Mouse (Mus musculus): ENCODE results near the gene Slc31a2. TPM values are rescaled to one million over a fixed set of nuclear protein-coding genes. Genes with fewer than 3 reads are reported as not detected.

Gene Slc31a2
- polyA plus RNA-seq, 1 experiment from 2014 or later, result 19.7 TPM

GRCm38 (mm10) chr4:62300001-62300400, 37.6 kb downstream of the Slc31a2 start:
- H3K4me3 ChIP-seq, result no peak overlapping the region
- H3K27ac ChIP-seq (replicated peaks), result no peak overlapping the region
- H3K27me3 ChIP-seq (replicated peaks), result no peaks in the 10 kb centered on the region
- no peak overlapping the region for H3K9ac ChIP-seq
- H3K4me2 ChIP-seq, result no peak overlapping the region
- 89% methylated on average over 2 of the region's 2 CpGs for WGBS
- no peak for ATAC-seq (ENCODE audit: extremely low read depth, insufficient number of reproducible peaks, low FRiP score, low TSS enrichment)
- H3K9me3 ChIP-seq, result no peaks in the 10 kb centered on the region
- no peaks in the 10 kb centered on the region for H3K4me1 ChIP-seq
- H3K36me3 ChIP-seq, result peaks cover 99% of the 10 kb centered on the region

GRCm38 (mm10) chr4:62302795-62303194, 40.4 kb downstream of the Slc31a2 start:
- no peak for ATAC-seq (ENCODE audit: extremely low read depth, insufficient number of reproducible peaks, low FRiP score, low TSS enrichment)
- H3K9ac ChIP-seq, result no peak overlapping the region
- peaks cover 99% of the 10 kb centered on the region for H3K36me3 ChIP-seq
- no peaks in the 10 kb centered on the region for H3K27me3 ChIP-seq (replicated peaks)
- no peak overlapping the region for H3K4me3 ChIP-seq
- 58% methylated on average over 2 of the region's 2 CpGs for whole genome bisulfite sequencing
- H3K4me2 ChIP-seq, result no peak overlapping the region
- H3K4me1 ChIP-seq, result no peaks in the 10 kb centered on the region
- no peaks in the 10 kb centered on the region for H3K9me3 ChIP-seq
- H3K27ac ChIP-seq (replicated peaks), result no peak overlapping the region

GRCm38 (mm10) chr4:62303288-62303687, 40.9 kb downstream of the Slc31a2 start:
- ATAC-seq (ENCODE audit: extremely low read depth, insufficient number of reproducible peaks, low FRiP score, low TSS enrichment), result no peak
- WGBS, result 72% methylated on average over 1 of the region's 1 CpGs
- Histone ChIP-seq H3K27ac (replicated peaks) (no peak overlapping the region), H3K36me3 (peaks cover 99% of the 10 kb centered on the region), H3K4me2 (no peak overlapping the region), H3K9ac (no peak overlapping the region), H3K9me3 (no peaks in the 10 kb centered on the region), H3K4me3 (no peak overlapping the region), H3K27me3 (replicated peaks) (no peaks in the 10 kb centered on the region), H3K4me1 (no peaks in the 10 kb centered on the region)

GRCm38 (mm10) chr4:62306301-62306700, 43.9 kb downstream of the Slc31a2 start:
- Histone ChIP-seq H3K4me2 (no peak overlapping the region), H3K4me3 (no peak overlapping the region), H3K36me3 (peaks cover 79% of the 10 kb centered on the region), H3K4me1 (no peaks in the 10 kb centered on the region), H3K27ac (replicated peaks) (no peak overlapping the region), H3K9ac (no peak overlapping the region), H3K9me3 (no peaks in the 10 kb centered on the region), H3K27me3 (replicated peaks) (no peaks in the 10 kb centered on the region)
- no peak for ATAC-seq (ENCODE audit: extremely low read depth, insufficient number of reproducible peaks, low FRiP score, low TSS enrichment)
- 79% methylated on average over 1 of the region's 1 CpGs for WGBS

GRCm38 (mm10) chr4:62306840-62307239, 44.5 kb downstream of the Slc31a2 start:
- H3K36me3 ChIP-seq, result peaks cover 79% of the 10 kb centered on the region

DNA sequence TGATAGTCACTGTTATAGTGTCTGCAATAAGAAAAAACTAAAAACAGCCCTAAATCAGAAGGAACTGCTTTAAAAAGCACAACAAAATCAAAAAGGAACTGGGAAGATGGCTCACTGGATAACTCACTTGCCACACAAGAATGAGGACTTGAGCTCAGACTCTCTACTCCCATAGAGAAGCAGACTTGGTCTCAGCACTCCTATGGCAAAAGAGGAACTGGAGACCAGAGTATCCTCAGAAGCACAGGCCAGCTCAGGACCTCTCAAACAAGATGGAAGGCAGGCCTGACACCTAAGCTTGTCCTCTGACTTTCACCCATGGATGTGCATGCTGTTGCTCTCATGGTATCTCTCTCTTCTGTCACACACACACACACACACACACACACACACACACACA, 46.0 kb downstream of the Slc31a2 start:
- Histone ChIP-seq H3K4me3 (no peak overlapping the region), H3K4me1 (no peaks in the 10 kb centered on the region), H3K4me2 (no peak overlapping the region), H3K9ac (no peak overlapping the region), H3K9me3 (no peaks in the 10 kb centered on the region), H3K36me3 (peaks cover 79% of the 10 kb centered on the region), H3K27ac (replicated peaks) (no peak overlapping the region), H3K27me3 (replicated peaks) (no peaks in the 10 kb centered on the region)
- ATAC-seq (ENCODE audit: extremely low read depth, insufficient number of reproducible peaks, low FRiP score, low TSS enrichment), result no peak

More at GRCm38 (mm10) chr4:62306840-62307239, 44.5 kb downstream of the Slc31a2 start:
- Histone ChIP-seq H3K27me3 (replicated peaks) (no peaks in the 10 kb centered on the region), H3K4me2 (no peak overlapping the region), H3K9ac (no peak overlapping the region), H3K27ac (replicated peaks) (no peak overlapping the region), H3K4me3 (no peak overlapping the region), H3K9me3 (no peaks in the 10 kb centered on the region), H3K4me1 (no peaks in the 10 kb centered on the region)
- ATAC-seq (ENCODE audit: extremely low read depth, insufficient number of reproducible peaks, low FRiP score, low TSS enrichment), result no peak
- WGBS, result 89% methylated on average over 4 of the region's 4 CpGs

GRCm38 (mm10) chr4:62312821-62313220, 50.5 kb downstream of the Slc31a2 start:
- peaks cover 69% of the 10 kb centered on the region for H3K36me3 ChIP-seq
- WGBS, result 96% methylated on average over 2 of the region's 2 CpGs

GRCm38 (mm10) chr4:62313641-62314211, 51.4 kb downstream of the Slc31a2 start:
- Histone ChIP-seq H3K27me3 (replicated peaks) (no peaks in the 10 kb centered on the region), H3K36me3 (peaks cover 71% of the 10 kb centered on the region), H3K4me2 (no peak overlapping the region)

More at GRCm38 (mm10) chr4:62312821-62313220, 50.5 kb downstream of the Slc31a2 start:
- no peak overlapping the region for H3K9ac ChIP-seq
- H3K4me1 ChIP-seq, result no peaks in the 10 kb centered on the region
- no peak for ATAC-seq (ENCODE audit: extremely low read depth, insufficient number of reproducible peaks, low FRiP score, low TSS enrichment)
- H3K4me2 ChIP-seq, result no peak overlapping the region
- H3K27ac ChIP-seq (replicated peaks), result no peak overlapping the region
- no peak overlapping the region for H3K4me3 ChIP-seq
- H3K9me3 ChIP-seq, result no peaks in the 10 kb centered on the region
- no peaks in the 10 kb centered on the region for H3K27me3 ChIP-seq (replicated peaks)

DNA sequence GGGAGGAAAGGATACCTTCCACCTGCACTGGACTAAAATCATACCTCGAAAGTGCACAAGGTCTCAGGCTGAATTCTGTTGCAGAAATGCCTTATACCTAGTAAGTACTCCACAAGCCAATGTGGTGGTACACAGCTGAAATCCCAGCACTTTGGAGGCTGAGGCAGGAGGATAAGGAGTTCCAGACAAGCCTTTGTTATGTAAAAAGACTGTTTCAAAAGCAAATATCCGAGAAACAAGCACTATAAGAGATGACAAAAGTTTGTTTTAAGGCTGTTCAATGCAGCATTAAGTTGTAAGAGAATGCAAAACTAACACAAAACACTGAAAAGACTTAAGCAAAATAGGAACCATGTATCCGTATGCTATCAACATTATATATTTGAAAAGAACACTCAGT, 52.2 kb downstream of the Slc31a2 start:
- Histone ChIP-seq H3K27ac (replicated peaks) (no peak overlapping the region), H3K27me3 (replicated peaks) (no peaks in the 10 kb centered on the region), H3K4me3 (no peak overlapping the region), H3K36me3 (peaks cover 79% of the 10 kb centered on the region), H3K9me3 (no peaks in the 10 kb centered on the region), H3K4me2 (no peak overlapping the region), H3K4me1 (no peaks in the 10 kb centered on the region), H3K9ac (no peak overlapping the region)
- WGBS, result 82% methylated on average over 3 of the region's 3 CpGs
- ATAC-seq (ENCODE audit: extremely low read depth, insufficient number of reproducible peaks, low FRiP score, low TSS enrichment), result no peak

More at GRCm38 (mm10) chr4:62313641-62314211, 51.4 kb downstream of the Slc31a2 start:
- no peaks in the 10 kb centered on the region for H3K9me3 ChIP-seq
- 77% methylated on average over 9 of the region's 9 CpGs for WGBS
- no peak for ATAC-seq (ENCODE audit: extremely low read depth, insufficient number of reproducible peaks, low FRiP score, low TSS enrichment)
- no peaks in the 10 kb centered on the region for H3K4me1 ChIP-seq
- H3K9ac ChIP-seq, result no peak overlapping the region
- no peak overlapping the region for H3K27ac ChIP-seq (replicated peaks)
- H3K4me3 ChIP-seq, result no peak overlapping the region

- H3K27me3 ChIP-seq (replicated peaks), result no peaks in the 10 kb centered on the region
- no peak overlapping the region for H3K4me3 ChIP-seq
- H3K27ac ChIP-seq (replicated peaks), result no peak overlapping the region
- WGBS, result 76% methylated on average over 2 of the region's 2 CpGs
- H3K9me3 ChIP-seq, result no peaks in the 10 kb centered on the region
- H3K4me1 ChIP-seq, result no peaks in the 10 kb centered on the region
- no peak overlapping the region for H3K4me2 ChIP-seq
- no peak for ATAC-seq (ENCODE audit: extremely low read depth, insufficient number of reproducible peaks, low FRiP score, low TSS enrichment)
- H3K9ac ChIP-seq, result no peak overlapping the region
- H3K36me3 ChIP-seq, result peaks cover 89% of the 10 kb centered on the region
These were observed 54.1 kb downstream of the Slc31a2 start for GRCm38 (mm10) chr4:62316456-62316855.

DNA sequence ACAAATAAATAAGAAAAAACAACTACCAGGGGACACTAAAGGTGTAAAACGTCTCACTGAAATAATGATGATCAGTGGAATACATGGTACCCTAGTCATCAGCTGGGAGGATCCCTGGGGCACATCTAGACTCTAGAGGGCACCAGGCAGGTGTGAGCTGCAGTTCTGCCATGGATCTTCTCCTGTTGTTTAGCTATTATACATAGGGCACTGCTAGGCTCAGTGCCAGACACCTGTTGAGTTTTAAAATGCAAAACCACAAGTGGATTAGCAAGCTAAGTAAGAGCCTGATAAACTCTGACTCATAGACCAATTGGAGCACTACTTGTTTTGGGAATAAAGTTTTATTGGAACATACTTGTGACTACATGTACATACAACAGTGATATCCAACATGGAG, 55.9 kb downstream of the Slc31a2 start:
- H3K4me3 ChIP-seq, result no peak overlapping the region
- H3K9me3 ChIP-seq, result no peaks in the 10 kb centered on the region
- WGBS, result 51% methylated on average over 1 of the region's 1 CpGs
- peaks cover 89% of the 10 kb centered on the region for H3K36me3 ChIP-seq
- no peak overlapping the region for H3K27ac ChIP-seq (replicated peaks)
- H3K4me2 ChIP-seq, result no peak overlapping the region
- H3K4me1 ChIP-seq, result no peaks in the 10 kb centered on the region
- no peak for ATAC-seq (ENCODE audit: extremely low read depth, insufficient number of reproducible peaks, low FRiP score, low TSS enrichment)
- no peaks in the 10 kb centered on the region for H3K27me3 ChIP-seq (replicated peaks)
- H3K9ac ChIP-seq, result no peak overlapping the region

DNA sequence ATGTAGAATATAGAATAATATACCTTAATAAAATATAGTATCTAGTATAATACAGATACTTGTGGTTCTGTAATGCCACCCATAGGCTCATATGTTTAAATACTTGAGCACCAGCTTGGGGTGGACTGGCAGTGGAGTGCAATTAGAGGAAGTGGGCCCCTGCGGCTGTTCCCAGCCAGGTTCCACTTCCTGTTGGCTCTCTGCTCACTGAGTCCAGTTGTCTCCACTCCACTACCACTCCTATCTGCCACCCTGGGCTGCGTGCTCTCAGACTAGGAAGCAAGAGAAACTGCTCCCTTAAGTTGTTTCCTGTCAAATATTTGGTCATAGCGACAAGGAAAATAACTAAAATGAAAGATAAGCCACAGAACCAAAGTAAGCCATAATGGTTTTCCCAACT, 60.3 kb downstream of the Slc31a2 start:
- H3K4me1 ChIP-seq, result peaks cover 7% of the 10 kb centered on the region
- peaks cover 97% of the 10 kb centered on the region for H3K36me3 ChIP-seq
- 71% methylated on average over 3 of the region's 3 CpGs for WGBS
- no peak overlapping the region for H3K4me3 ChIP-seq
- H3K27me3 ChIP-seq (replicated peaks), result no peaks in the 10 kb centered on the region
- ATAC-seq (ENCODE audit: extremely low read depth, insufficient number of reproducible peaks, low FRiP score, low TSS enrichment), result no peak
- no peaks in the 10 kb centered on the region for H3K9me3 ChIP-seq
- H3K27ac ChIP-seq (replicated peaks), result no peak overlapping the region
- no peak overlapping the region for H3K9ac ChIP-seq
- no peak overlapping the region for H3K4me2 ChIP-seq

Measured in heart, embryonic 13.5 days (tissue).